Mouse (Mus musculus) T-cell, adult 66 days (primary cell): ENCODE results near the gene Calm4. TPM values are rescaled to one million over a fixed set of nuclear protein-coding genes. Genes with fewer than 3 reads are reported as not detected.

Experiments
- total RNA-seq, 2 experiments: library from RNA; stranded (reverse); gene quantifications; 3 replicates in 1 of 2; 4 replicates in 1 of 2; pipeline ENCODE4 v1.2.4; 2023

The Calm4 gene
- not detected for total RNA-seq

GRCm38 (mm10) chr13:3837312-3837807 is at the start of gene Calm4:
TSS of gene Calm4 (plus strand) at chr13:3837757.

GRCm38 (mm10) chr13:3804186-3804585 is 33.4 kb upstream of the Calm4 start, which contains the start of gene Calml3:
TSS of gene Calml3 (minus strand) at chr13:3804316.

GRCm38 (mm10) chr13:3853648-3854333 is 16.2 kb downstream of the Calm4 start, which contains the start of gene Calm5:
TSS of gene Calm5 (plus strand) at chr13:3854173.

Other genes with a start within 250 kb of the Calm4 start
- 10 to 100 TPM; 90.2 to 95.3 TPM for gene Fam208b, start 226.6 kb upstream of the Calm4 start, total RNA-seq
- gene Asb13, start 203.7 kb upstream of the Calm4 start, total RNA-seq = 10 to 100 TPM; 41.2 to 47.3 TPM
- not detected for gene Calml3, start 33.4 kb upstream of the Calm4 start, total RNA-seq
- gene Calm5, start 16.4 kb downstream of the Calm4 start, total RNA-seq = not detected
- 10 to 100 TPM; 36.2 to 38.0 TPM for gene Net1, start 80.5 kb downstream of the Calm4 start, total RNA-seq
- gene Tubal3, start 80.5 kb downstream of the Calm4 start, total RNA-seq = not detected
- gene Ucn3, start 107.6 kb downstream of the Calm4 start, total RNA-seq = not detected
- gene Akr1c14, start 211.3 kb downstream of the Calm4 start, total RNA-seq = not detected